ENCODE assay signal across 25 mouse cellular contexts in the genomic region with DNA sequence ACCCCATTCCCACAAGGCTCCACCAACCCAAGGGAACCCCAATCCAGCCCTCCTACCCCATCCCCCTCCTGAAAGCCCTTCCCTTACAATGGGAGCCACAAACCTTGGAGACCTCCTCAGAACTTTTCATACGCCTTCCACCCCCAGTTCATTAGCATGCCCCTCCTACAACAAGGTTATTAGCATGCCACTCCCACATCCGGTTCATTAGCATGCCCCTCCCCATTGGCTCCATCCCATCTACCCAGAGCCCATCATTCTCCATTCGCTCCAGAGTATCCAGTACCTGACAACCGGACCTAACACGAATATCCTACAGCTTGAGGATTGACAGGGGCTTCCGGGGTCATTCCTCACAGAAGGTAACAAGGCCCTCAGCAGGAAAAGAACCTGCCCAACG.
"Had no signal": no experiment of that assay in that cellular context is flagged by ENCODE, and none has a peak within 500 bp of the region (broad histone marks: within the 10 kb centered on the region; RNA-seq: fewer than 3 reads in every experiment).

No protein-coding gene starts in this region.

- H3K9me3 ChIP-seq: heart, embryonic 13.5 days; heart, embryonic 15.5 days; hindbrain, embryonic 13.5 days; hindbrain, embryonic 15.5 days; limb, embryonic 13.5 days; limb, embryonic 15.5 days; liver, embryonic 12.5 days had no signal

- H3K4me3 ChIP-seq: heart, adult 2 months; heart, embryonic 13.5 days; heart, embryonic 15.5 days; hindbrain, embryonic 13.5 days; hindbrain, embryonic 15.5 days; layer of hippocampus, adult 2 months; left cerebral cortex, adult 2 months; limb, embryonic 13.5 days; limb, embryonic 15.5 days; liver, embryonic 12.5 days had no signal

- H3K27ac ChIP-seq: heart, adult 2 months; heart, embryonic 13.5 days; heart, embryonic 15.5 days; hindbrain, embryonic 13.5 days; hindbrain, embryonic 15.5 days; hindbrain, postnatal 0 days; layer of hippocampus, adult 2 months; left cerebral cortex, adult 2 months; limb, embryonic 13.5 days; limb, embryonic 15.5 days; liver, embryonic 12.5 days; liver, embryonic 14.5 days had no signal

- H3K9ac ChIP-seq: heart, embryonic 13.5 days; heart, embryonic 15.5 days; hindbrain, embryonic 13.5 days; hindbrain, embryonic 15.5 days; limb, embryonic 13.5 days; limb, embryonic 15.5 days; liver, embryonic 12.5 days; liver, embryonic 14.5 days had no signal

- H3K4me1 ChIP-seq: hindbrain, embryonic 13.5 days; hindbrain, embryonic 15.5 days; liver, embryonic 12.5 days had no signal

- H3K27me3 ChIP-seq: hindbrain, embryonic 13.5 days; hindbrain, embryonic 15.5 days; liver, embryonic 12.5 days had no signal

- H3K4me2 ChIP-seq: heart, embryonic 11.5 days; heart, embryonic 13.5 days; heart, embryonic 15.5 days; hindbrain, embryonic 13.5 days; hindbrain, embryonic 15.5 days; limb, embryonic 13.5 days; limb, embryonic 15.5 days; liver, embryonic 12.5 days had no signal

- DNase-seq: gastrocnemius, postnatal 14 days; gastrocnemius, postnatal 36 days; heart, adult 11 months; heart, adult 2 months; heart, postnatal 14 days; heart, postnatal 36 days; kidney, adult 18-20 months; kidney, adult 8-10 months; kidney, postnatal 10 days; kidney, postnatal 25 days; kidney, postnatal 4 days; left cerebral cortex, postnatal 4 days had no signal

- H3K36me3 ChIP-seq: heart, embryonic 13.5 days; heart, embryonic 15.5 days; hindbrain, embryonic 13.5 days; hindbrain, embryonic 15.5 days; limb, embryonic 13.5 days; limb, embryonic 15.5 days; liver, embryonic 12.5 days had no signal

- ATAC-seq: hindbrain, postnatal 0 days; intestine, embryonic 16.5 days; liver, embryonic 12.5 days had no signal
